In genomic region chr4:76798010-76799007, GRCm38 (mm10) we compare ENCODE assay signal across 12 mouse cellular contexts.
A peak's percentile ranks its signal among the peaks of the same experiment; 100 is the strongest.
DNase-seq lines count a peak whose midpoint lies in the region; ATAC-seq and TF ChIP-seq lines count a peak whose summit lies in the region.
"Had no signal": no experiment of that assay in that cellular context is flagged by ENCODE, and none has a peak within 500 bp of the region (broad histone marks: within the 10 kb centered on the region; RNA-seq: fewer than 3 reads in every experiment).

No protein-coding gene starts in this region.

- no peak overlapping the region for H3K4me2 ChIP-seq in hindbrain, embryonic 14.5 days (replicated peaks)
- no peak overlapping the region for H3K4me2 ChIP-seq in liver, postnatal 0 days (ENCODE audit: low read depth, low read length)
- H3K4me2 ChIP-seq: heart, embryonic 11.5 days; hindbrain, embryonic 15.5 days had no signal

- H3K27ac ChIP-seq in hindbrain, embryonic 14.5 days: no peak overlapping the region
- H3K27ac ChIP-seq in liver, postnatal 0 days (ENCODE audit: low read depth): no peak overlapping the region
- H3K27ac ChIP-seq: hindbrain, embryonic 15.5 days; layer of hippocampus, adult 2 months had no signal

- no peaks in the 10 kb centered on the region for H3K27me3 ChIP-seq in hindbrain, embryonic 14.5 days (ENCODE audit: control insufficient read depth, insufficient read depth, low read length)
- H3K27me3 ChIP-seq in liver, postnatal 0 days (ENCODE audit: insufficient read depth, low read length): no peaks in the 10 kb centered on the region
- H3K27me3 ChIP-seq: CH12.LX; hindbrain, embryonic 15.5 days had no signal

- TF ChIP-seq CTCF in liver, postnatal 0 days (IDR thresholded peaks at IDR 0.05; ENCODE audit: low read depth): no peak

- DNase-seq in left cerebral cortex, postnatal 4 days: peak; percentile 9
- no peak for DNase-seq in left cerebral cortex, postnatal 14 days (ENCODE audit: low spot score in 2 of 2)
- DNase-seq in hindbrain, embryonic 14.5 days (ENCODE audit: low spot score): no peak
- peak; percentile 25 to 26 for DNase-seq in kidney, postnatal 4 days
- DNase-seq in retina, postnatal 1 day: peak; percentile 49
- no peak for DNase-seq in thymus, postnatal 10 days (ENCODE audit: low spot score in 2 of 2)
- no peak for DNase-seq in liver, postnatal 0 days
- DNase-seq: cerebellum, postnatal 36 days had no signal

- peak; percentile 31; the same call in 1 of the 2 replicates for ATAC-seq in hindbrain, embryonic 14.5 days (ENCODE audit: low FRiP score)
- ATAC-seq in liver, postnatal 0 days: no peak

- H3K36me3 ChIP-seq in hindbrain, embryonic 14.5 days (replicated peaks; ENCODE audit: control insufficient read depth, insufficient read depth): no peaks in the 10 kb centered on the region
- H3K36me3 ChIP-seq in liver, postnatal 0 days (replicated peaks; ENCODE audit: insufficient read depth, low read length): no peaks in the 10 kb centered on the region
- H3K36me3 ChIP-seq: hindbrain, embryonic 15.5 days had no signal

- H3K4me1 ChIP-seq in hindbrain, embryonic 14.5 days (replicated peaks; ENCODE audit: control insufficient read depth, insufficient read depth, low read length): 0 out of 2 replicates have a peak, but pooled peaks cover 3% of the 10 kb centered on the region
- H3K4me1 ChIP-seq in liver, postnatal 0 days (ENCODE audit: insufficient read depth): no peaks in the 10 kb centered on the region

- no peak overlapping the region for H3K9ac ChIP-seq in hindbrain, embryonic 14.5 days
- H3K9ac ChIP-seq in liver, postnatal 0 days (replicated peaks): no peak overlapping the region
- H3K9ac ChIP-seq: hindbrain, embryonic 15.5 days had no signal

- TF ChIP-seq EP300 in liver, postnatal 0 days (IDR thresholded peaks at IDR 0.05; ENCODE audit: low read depth): no peak

- WGBS in hindbrain, embryonic 14.5 days: 28% methylated on average over 9 of the region's 9 CpGs
- WGBS in liver, postnatal 0 days (ENCODE audit: insufficient replicate concordance): 54% methylated on average over 9 of the region's 9 CpGs

- intact Hi-C loops in left cerebral cortex, postnatal 4 days (cut with DNase I): no loop called here
- intact Hi-C loops in left cerebral cortex, postnatal 14 days (cut with DNase I): no loop called here

- H3K4me3 ChIP-seq in hindbrain, embryonic 14.5 days (replicated peaks; ENCODE audit: low read length): no peak overlapping the region
- no peak overlapping the region for H3K4me3 ChIP-seq in liver, postnatal 0 days (ENCODE audit: low read depth, low read length)
- H3K4me3 ChIP-seq: hindbrain, embryonic 15.5 days; layer of hippocampus, adult 2 months had no signal

- H3K9me3 ChIP-seq in hindbrain, embryonic 14.5 days (ENCODE audit: control insufficient read depth, low read length): no peaks in the 10 kb centered on the region
- H3K9me3 ChIP-seq in liver, postnatal 0 days (ENCODE audit: low read length): no peaks in the 10 kb centered on the region
- H3K9me3 ChIP-seq: hindbrain, embryonic 15.5 days had no signal

Comparison
In these comparisons a context has a peak if more than half of its experiments do, and no peak if none do; other contexts are left out.
1. DNase-seq: peak in left cerebral cortex, postnatal 4 days (single experiment), kidney, postnatal 4 days (2 of 2) and retina, postnatal 1 day (single experiment); none in left cerebral cortex, postnatal 14 days (0 of 2), hindbrain, embryonic 14.5 days (single experiment), thymus, postnatal 10 days (0 of 2) and liver, postnatal 0 days (single experiment).